Mouse (Mus musculus) splenic B cell, adult 2 months (primary cell): ENCODE results near the gene Nid2.
A peak's percentile ranks its signal among the peaks of the same experiment; 100 is the strongest.

Experiments
- DNase-seq: peaks from one replicate; pipeline ENCODE4 v3.0.0-alpha.2; 2011; ENCODE audit warnings: low read depth, low spot score
- H3K27me3 ChIP-seq: 2 replicates; pipeline ENCODE4 v1.6.1; 2012; ENCODE audit warnings: mild to moderate bottlenecking, low read length, moderate library complexity, mixed read lengths; ENCODE audit not compliant: control insufficient read depth, poor library complexity, insufficient read depth, severe bottlenecking
- H3K36me3 ChIP-seq: 2 replicates; pipeline ENCODE4 v1.6.1; 2012; ENCODE audit warnings: mild to moderate bottlenecking, low read length, moderate library complexity, mixed read lengths; ENCODE audit not compliant: control insufficient read depth, poor library complexity, insufficient read depth, severe bottlenecking

The Nid2 gene

DNA sequence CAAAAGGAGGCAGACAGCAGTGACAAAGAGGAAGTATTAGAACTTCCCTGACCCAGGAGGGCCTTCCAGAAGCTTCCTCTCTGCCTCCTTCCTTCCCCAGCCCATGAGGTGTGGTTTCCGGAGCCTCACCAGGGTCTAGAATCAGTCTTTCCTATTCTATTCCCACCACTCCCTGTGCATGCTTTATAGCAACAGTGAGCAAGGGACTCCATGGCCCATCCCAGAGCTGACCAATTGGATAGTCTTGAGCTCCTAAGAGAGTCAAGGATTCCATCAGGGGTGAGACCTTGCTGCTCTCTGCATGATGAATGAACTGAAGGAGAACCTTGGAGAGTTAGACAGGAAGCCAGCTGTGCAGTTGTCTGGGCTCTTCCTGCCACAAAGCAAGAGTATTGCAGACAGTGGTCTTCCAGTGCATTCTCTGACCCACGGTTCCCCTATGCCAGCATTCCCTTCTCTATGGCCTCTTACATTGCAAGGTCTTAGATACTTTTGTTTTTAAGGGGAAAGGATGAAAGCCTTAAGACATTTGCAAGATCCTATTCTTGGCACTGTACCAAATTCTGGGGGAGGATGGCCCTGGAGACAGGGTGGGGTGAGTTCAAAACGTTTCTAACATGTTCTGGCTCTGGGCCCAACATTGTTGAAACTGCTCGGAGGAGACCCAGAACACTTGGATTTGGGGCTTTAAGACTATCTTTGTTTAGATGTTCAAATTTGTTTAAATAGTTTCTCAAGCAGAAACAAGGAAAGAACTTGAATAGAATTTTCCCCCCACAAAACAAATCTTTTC lies 17.4 kb upstream of the Nid2 start:
- no peak for DNase-seq
- Histone ChIP-seq H3K27me3 (no peaks in the 10 kb centered on the region), H3K36me3 (no peaks in the 10 kb centered on the region)

DNA sequence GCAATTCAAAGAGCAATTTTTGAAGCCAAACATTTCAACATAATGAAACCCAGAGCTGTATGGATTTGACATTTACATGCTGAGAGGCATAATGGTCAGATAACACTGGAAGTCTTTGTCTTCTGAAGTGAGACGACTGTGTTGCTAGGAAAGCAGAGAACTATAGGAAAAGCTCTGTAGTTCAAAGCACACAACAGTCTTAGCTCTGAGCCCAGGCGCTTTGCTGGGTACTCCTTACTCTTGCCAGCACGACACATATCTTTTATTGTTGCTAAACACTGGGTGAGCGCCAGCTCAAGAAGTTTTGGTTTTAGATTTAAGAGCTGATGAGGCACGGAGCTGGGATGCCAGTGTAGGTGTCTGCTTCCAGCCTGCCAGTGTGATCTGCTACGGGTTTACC lies 15.8 kb upstream of the Nid2 start:
- DNase-seq: no peak
- no peaks in the 10 kb centered on the region for H3K36me3 ChIP-seq
- no peaks in the 10 kb centered on the region; the same call in 1 of the 2 replicates for H3K27me3 ChIP-seq

DNA sequence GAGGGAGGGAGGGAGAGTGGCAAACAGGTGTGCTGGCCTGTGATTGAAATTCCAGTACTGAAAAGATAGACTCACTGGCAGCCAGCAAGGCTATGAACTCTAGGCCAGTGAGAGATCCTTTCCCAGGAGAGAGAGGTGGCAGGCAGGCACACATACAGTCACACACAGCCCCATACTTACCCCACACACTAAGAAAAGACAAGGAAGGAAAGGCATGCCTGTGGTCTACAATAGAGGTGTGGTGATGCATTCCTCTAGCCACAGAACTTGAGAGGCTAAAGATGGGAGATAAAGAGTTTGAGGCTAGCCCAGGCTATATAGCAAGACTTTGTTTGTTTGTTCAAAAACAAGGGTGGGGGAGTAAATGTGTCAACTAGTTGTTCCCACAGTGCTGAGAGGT lies 13.5 kb upstream of the Nid2 start:
- Histone ChIP-seq H3K27me3 (no peaks in the 10 kb centered on the region; the same call in 1 of the 2 replicates), H3K36me3 (no peaks in the 10 kb centered on the region)
- DNase-seq: no peak

DNA sequence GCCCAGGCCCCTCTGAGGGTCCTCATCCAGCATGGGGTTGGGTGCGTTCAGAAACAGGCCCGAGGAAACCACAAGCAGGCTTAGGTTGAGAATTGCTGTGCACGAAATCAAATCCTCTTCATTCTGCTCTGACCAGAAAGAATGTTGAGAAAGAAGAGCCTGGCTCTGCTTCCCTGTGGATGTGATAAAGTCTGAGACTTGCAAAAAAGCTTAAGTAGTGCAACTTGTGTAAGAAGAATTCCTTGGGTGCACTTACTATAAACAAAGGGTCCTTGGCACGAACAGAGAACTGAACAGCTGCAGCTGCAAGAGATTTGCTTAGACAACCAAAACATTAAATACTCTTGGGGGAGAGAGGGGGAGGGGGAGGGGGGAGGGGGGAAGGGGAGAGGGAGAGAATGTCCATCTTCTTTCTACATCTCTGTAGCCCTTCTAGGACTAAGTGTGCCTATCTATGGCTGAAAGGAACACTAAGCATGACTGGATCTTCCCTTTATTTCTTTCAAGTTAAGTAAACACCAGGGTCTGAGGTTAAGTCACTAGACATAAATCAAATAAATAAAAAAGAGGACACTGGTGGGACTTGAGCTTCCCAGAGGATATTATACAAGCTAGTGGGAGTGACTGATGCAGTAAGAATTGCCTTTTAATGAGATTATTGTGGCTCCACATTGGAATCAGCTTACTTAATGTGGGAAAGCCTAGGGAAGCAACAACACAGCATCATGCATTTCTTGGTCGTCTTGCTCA lies 12.8 kb upstream of the Nid2 start:
- no peak for DNase-seq
- H3K36me3 ChIP-seq: no peaks in the 10 kb centered on the region
- H3K27me3 ChIP-seq: no peaks in the 10 kb centered on the region; the same call in 1 of the 2 replicates

DNA sequence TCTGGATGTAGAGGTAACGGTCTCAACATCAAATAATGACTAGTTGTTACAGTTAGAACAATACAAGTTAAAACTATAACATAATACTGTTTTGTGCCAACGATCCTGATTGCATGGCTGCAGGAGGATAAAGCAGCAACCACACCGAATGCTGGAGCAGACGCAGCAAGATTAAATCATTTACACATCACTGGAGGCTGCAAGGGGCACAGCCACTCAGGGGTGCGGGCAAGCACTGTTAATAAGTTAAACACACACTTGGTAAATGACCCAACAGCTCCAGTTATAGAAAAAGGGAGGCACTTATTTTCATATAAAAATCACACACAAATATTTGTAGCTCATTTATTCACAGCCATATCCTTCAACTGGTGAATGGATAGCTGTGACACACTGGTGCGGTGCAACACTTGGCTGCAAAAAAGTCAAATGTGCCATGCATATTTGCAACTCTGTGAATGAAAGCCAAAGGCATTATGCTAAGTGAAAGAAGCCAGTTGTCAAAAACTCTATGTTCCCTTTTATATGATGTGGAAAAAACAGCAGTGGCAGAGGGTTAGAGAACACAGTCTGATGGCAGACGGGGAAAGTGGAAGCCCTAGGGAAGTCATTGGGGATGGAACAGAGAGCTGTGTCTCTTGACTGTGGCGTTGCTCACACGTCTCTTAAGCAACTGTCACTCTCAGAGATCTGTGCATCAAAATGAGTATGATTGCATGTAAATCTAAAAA lies 11.5 kb upstream of the Nid2 start:
- no peaks in the 10 kb centered on the region; the same call in 1 of the 2 replicates for H3K27me3 ChIP-seq
- no peaks in the 10 kb centered on the region for H3K36me3 ChIP-seq
- no peak for DNase-seq

DNA sequence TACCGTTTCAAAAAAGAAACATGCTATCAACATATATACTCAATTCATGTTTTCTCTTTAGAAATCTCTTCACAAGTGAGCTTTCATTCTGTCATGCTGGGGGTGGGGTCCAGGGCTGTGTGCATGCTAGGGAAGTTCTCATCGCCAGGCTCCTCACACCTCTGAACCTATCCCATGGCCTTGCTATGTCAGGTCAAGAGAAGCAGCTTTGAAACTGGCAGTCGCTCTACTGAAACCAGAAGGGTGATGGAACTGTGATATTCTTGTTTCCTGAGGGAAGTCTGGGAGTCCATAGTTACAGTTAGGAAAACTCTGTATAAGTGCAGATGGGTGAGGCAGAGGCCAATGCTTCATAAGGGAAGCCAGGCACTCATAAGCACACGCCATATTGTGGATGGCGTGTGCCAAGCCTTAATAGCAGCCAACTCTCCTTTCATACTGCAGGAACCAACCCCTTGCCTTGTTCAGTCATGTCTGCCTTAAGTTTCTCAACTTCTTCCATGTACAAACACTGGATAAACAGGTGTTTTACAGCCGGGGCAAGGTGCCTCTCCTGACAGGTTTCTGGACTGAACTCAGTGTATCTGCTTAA lies 10.8 kb upstream of the Nid2 start:
- Histone ChIP-seq H3K27me3 (no peaks in the 10 kb centered on the region; the same call in 1 of the 2 replicates), H3K36me3 (no peaks in the 10 kb centered on the region)
- DNase-seq: no peak

DNA sequence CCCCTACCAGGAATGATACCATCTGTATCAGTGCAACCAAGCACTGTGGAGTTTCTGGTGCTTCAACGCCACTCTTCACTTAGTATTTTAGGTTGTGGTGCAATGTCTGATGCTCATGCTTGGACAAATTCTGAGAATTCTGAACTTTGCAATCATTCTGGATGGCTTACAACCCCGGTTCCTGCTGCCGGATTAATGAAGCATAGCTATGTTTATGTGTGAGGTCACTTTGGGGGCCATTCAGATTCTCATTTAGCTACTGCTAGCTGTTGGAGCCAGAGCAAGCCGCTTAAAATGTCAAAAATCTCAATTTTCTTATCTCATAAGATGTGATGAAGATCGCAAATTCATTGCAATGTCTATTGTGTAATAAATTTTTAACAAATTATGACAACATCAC lies 6.2 kb upstream of the Nid2 start:
- no peak for DNase-seq
- Histone ChIP-seq H3K27me3 (no peaks in the 10 kb centered on the region; the same call in 1 of the 2 replicates), H3K36me3 (no peaks in the 10 kb centered on the region)

DNA sequence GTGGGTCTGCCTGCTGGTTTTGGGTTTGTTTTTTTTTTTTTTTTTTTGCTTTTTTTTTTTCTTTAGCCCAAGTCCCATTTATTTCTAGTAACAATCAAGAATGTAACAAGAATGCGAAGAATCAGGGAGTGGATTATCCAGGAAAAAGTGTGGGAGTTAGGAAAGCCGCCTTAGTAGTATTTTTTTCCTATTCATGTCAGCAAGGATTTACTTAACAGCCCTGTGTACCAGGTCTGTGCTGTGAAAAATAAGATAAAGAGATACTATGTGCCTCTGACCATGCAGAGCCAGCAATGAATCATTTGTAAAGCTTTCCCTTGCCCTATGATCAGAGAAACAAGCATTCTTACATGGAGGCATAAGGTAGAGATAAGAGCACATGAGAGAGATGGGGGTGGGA lies 4.8 kb upstream of the Nid2 start:
- no peak for DNase-seq
- Histone ChIP-seq H3K36me3 (no peaks in the 10 kb centered on the region), H3K27me3 (no peaks in the 10 kb centered on the region)

DNA sequence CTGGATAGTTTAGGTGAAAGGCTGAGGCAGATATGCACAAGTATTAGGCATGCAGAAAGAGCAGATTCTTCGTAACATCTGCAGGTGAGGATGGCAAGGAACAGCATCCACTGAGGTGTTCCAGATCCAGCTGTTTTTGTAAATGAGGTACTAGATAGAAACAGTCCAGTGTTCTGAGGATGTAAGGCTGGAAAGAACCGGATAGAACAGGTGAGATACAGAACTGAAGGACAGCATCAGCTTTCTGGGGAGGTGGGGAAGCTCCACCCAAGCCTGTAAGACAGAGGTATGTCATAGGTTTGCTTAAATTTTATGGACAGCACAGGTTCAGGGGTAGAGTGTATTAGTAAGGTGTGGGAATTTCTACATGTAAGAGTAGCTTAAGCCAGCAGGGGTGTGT lies 4.3 kb upstream of the Nid2 start:
- Histone ChIP-seq H3K27me3 (no peaks in the 10 kb centered on the region), H3K36me3 (no peaks in the 10 kb centered on the region)
- no peak for DNase-seq

DNA sequence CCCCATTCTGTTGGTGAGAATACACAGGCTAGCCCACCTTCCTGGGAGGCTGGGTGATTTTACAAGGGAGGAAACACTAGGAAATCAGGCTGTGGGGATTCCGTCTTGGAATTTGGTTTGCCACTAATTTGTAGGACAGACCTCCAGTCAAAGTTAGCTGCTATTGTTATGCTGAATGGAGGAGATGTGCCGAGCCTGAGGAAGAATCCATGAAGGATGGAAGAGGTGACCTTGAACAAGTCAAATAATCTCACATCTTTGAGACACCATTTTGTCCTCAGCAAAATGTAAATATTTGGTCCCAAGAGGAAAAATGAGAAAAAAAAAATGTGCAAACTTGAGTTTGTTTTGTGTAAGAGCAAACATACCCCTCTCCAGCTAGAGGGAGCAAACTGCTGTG lies 1.3 kb upstream of the Nid2 start:
- H3K36me3 ChIP-seq: no peaks in the 10 kb centered on the region
- no peaks in the 10 kb centered on the region for H3K27me3 ChIP-seq
- DNase-seq: no peak

DNA sequence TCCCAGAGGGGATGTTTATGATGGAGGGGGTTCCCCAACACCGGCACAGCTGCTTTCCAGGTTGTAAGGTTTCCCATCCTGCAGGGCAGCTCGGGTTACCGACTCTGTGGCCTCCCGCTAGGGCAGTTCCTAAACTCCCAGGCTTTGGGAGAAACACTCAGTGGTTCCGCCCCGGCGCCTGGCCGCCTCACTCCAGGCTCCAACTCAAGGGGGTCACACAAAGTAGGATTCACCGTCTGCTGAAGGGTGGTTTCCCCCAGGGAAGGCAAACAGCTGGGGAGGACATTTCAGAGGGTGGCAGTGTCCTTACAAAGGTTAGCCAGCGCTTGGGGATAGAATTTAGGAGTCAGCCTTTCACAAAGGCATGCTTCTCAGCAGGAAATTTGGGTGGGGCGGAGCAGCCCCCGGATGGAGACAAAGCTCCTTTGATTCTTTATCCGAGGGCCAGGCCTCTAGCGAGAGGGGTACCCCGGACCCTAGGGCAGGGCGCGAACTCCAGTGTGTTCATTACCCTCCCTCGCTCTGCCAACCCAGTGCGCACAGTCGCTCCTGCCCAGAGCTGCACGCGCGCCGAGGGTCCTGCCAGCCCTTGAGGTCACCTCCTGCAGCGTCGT lies 547 bp upstream of the Nid2 start:
- DNase-seq: no peak
- no peaks in the 10 kb centered on the region for H3K27me3 ChIP-seq
- H3K36me3 ChIP-seq: no peaks in the 10 kb centered on the region

DNA sequence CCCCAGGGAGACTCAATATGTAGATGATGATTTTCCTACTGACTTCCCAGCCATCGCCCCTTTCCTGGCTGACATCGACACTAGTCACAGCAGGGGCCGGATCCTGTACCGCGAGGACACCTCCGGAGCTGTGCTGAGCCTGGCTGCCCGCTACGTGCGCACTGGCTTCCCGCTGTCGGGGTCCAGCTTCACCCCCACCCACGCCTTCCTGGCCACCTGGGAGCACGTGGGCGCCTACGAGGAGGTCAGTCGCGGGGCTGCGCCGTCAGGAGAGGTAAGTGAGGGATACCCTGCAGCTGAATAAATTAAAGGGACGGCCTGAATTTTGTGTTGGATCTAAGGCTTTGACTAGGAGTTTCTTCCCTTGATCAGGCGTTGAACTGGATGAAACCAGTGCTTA lies 1.2 kb downstream of the Nid2 start:
- peak; percentile 24 for DNase-seq
- no peaks in the 10 kb centered on the region for H3K27me3 ChIP-seq
- H3K36me3 ChIP-seq: no peaks in the 10 kb centered on the region

DNA sequence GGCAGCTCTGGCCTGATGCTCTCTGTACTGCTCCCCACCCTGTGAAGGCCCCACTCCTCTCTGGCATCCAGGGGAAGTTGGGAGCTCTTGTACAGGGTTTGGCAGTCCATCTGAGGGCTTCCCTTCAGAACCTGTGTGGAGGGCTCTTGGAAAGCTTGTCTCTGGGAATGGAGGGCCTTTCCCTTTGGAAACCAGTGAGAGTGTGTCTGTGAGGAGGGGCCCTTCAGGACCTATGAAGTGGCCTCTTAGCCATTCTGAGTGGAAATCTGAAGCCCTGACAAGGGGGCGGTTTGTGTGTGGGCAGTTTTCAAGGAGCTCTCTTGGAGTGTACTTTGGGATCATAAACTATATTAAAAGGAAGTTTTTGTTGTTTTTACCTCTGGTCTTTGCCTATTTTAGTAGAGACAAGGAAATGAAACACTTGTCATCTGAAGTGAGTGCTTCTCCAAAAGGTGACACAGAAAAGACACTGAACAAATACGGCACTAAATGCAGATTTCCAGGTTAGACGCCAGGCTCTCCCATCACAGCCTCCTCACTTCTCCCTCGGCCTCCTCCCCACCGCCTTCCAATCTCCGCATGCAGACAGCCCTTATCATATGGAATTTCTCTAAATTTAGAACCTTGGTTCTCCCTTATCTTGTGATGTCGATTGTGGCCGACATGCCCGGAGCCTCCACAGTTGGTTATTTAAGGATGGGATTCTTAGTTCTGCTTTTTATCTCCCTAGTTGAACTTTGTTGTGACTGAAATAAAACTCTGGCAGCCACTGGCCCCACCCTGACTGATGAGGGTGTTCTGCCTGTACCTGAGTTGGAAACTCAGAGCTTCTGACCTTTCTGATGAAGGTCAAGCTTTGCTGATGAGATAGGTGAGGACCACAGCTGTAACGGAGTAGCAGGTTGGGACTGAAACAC lies 8.5 kb downstream of the Nid2 start:
- no peak for DNase-seq
- H3K36me3 ChIP-seq: no peaks in the 10 kb centered on the region
- no peaks in the 10 kb centered on the region for H3K27me3 ChIP-seq
